Mouse (Mus musculus): ENCODE measurements around the gene Stau1. TPM values are rescaled to one million over a fixed set of nuclear protein-coding genes. Genes with fewer than 3 reads are reported as not detected.

Stau1 gene
- polyA plus RNA-seq, 1 experiment from 2014 or later, result 70.5 TPM

DNA sequence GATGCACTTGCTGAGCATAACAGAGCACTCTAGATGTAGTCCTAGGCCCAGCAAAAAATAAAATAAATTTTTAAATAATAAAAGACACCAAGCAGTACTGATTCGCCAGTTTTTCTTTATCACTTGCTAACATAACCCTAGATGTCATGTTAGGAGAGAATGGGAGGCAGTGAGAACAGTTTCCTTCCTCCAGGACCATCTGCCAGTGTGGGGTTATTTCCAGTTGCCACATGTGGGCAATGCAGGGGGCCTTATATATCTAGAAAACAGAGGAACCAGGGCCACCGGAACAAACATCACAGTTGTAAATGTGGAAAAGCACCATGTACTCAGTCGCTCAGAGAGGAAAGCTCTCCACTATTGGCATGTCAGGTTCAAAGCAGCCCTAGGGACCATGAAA lies 18.6 kb downstream of the Stau1 start:
- ATAC-seq, result no peak
- H3K9ac ChIP-seq, result no peak overlapping the region
- 83% methylated on average over 3 of the region's 3 CpGs for WGBS
- no peaks in the 10 kb centered on the region for H3K36me3 ChIP-seq
- no peak overlapping the region for H3K27ac ChIP-seq
- no peaks in the 10 kb centered on the region for H3K9me3 ChIP-seq
- no peaks in the 10 kb centered on the region; the same call in 1 of the 2 replicates for H3K4me1 ChIP-seq (replicated peaks)
- H3K4me3 ChIP-seq (replicated peaks), result no peak overlapping the region
- no peaks in the 10 kb centered on the region for H3K27me3 ChIP-seq (replicated peaks)
- no peak overlapping the region for H3K4me2 ChIP-seq (replicated peaks)

DNA sequence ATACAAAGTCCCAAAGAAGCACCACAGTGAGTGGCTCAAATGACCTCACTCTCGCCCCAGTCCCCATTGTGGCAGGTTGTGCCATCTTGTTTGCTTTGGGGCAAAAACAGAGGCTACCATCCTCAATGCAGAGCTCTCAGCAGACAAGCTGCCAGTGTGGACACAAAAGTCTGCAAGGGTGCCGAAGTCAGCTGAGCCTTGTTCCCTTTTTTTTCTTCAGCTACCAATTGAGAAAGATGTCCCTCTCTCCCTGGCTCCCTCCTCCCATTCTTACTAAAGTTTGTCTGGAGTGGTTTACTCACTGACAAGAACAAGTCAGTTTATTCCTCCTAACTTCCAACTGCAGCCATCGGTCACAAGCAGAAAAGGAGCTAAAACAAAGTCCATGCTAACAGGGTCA lies 19.7 kb downstream of the Stau1 start:
- H3K4me1 ChIP-seq (replicated peaks), result no peaks in the 10 kb centered on the region; the same call in 1 of the 2 replicates
- ATAC-seq, result no peak
- H3K9me3 ChIP-seq, result no peaks in the 10 kb centered on the region
- H3K4me2 ChIP-seq (replicated peaks), result no peak overlapping the region
- H3K27me3 ChIP-seq (replicated peaks), result no peaks in the 10 kb centered on the region
- no peaks in the 10 kb centered on the region for H3K36me3 ChIP-seq
- WGBS, result 70% methylated on average over 3 of the region's 3 CpGs
- H3K9ac ChIP-seq, result no peak overlapping the region
- H3K27ac ChIP-seq, result no peak overlapping the region
- no peak overlapping the region for H3K4me3 ChIP-seq (replicated peaks)

DNA sequence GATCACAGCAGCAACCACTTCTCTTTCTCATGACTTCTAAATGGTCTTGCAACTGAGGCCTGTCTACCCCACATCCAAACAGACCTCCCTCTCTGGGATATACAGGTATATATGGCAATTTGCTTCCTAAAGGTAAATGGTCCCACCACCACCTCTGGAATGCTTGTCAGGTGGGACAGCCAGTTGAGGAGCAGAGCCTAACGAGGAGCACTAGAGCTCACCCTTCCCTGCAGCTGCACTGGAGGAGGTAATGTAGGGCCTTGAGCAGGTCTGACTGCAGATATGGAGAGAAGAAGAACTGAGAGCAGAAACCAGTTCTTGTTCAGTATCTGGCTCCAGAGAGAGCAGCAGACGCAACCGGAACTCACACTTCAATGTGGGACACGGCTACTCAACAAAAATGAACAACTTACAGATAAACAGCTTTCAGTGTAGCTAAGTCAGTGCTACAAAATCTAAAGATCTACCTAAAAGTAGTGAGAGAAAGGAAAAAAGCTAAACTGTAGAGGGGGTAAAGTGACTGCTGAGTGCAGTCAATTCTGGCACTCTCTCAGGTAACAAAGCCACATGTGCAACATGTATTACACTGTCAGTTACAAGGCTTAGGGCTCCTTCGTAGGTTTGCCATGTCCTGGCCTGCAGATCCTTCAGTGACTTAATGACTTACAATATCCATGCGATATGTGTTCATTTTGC lies 21.8 kb downstream of the Stau1 start:
- Histone ChIP-seq H3K4me1 (replicated peaks) (no peaks in the 10 kb centered on the region; the same call in 1 of the 2 replicates), H3K9me3 (no peaks in the 10 kb centered on the region), H3K4me3 (replicated peaks) (no peak overlapping the region), H3K4me2 (replicated peaks) (no peak overlapping the region), H3K36me3 (no peaks in the 10 kb centered on the region), H3K27me3 (replicated peaks) (no peaks in the 10 kb centered on the region), H3K9ac (no peak overlapping the region), H3K27ac (no peak overlapping the region)
- ATAC-seq, result no peak
- WGBS, result 76% methylated on average over 6 of the region's 6 CpGs

DNA sequence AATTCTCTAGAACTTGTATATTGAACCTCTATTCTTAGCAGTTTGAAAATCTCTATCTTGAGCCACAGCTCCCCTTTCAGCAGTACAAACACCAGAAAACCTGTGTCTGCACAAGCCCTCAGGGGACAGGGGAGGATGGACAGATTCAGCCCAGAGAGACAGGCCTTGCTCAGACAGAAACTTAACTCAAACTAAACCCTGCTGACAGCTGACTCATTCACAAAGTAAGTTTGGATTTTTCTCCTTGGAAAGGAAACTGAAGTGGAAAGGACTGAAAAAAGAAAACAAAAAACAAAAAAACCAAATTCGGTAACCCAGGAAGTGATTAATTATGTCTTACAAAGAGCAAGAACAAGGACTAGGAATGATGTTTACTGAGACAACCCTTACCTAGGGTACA lies 22.9 kb downstream of the Stau1 start:
- Histone ChIP-seq H3K36me3 (no peaks in the 10 kb centered on the region), H3K4me2 (replicated peaks) (no peak overlapping the region), H3K9ac (no peak overlapping the region), H3K4me3 (replicated peaks) (no peak overlapping the region), H3K4me1 (replicated peaks) (no peaks in the 10 kb centered on the region; the same call in 1 of the 2 replicates), H3K27ac (no peak overlapping the region), H3K9me3 (no peaks in the 10 kb centered on the region), H3K27me3 (replicated peaks) (no peaks in the 10 kb centered on the region)
- ATAC-seq, result no peak
- 37% methylated on average over 1 of the region's 1 CpGs for WGBS

DNA sequence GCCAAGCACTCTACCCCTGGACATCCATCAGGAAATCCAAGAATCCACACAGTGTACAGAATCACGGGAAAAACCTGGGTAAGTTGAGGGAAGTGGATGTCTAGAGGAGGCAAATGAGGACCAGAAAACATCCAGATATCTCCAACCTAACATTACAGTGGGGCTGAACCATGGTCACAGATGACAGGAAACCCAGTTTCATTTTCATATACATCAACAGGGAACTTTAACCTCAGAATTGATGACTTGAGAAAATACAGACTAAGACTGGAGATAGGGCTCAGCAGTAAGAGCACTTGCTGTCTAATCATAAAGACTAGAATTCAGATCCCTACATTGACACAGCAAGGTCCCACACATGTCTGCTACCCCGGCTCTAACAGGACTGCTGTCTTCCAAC lies 31.3 kb downstream of the Stau1 start:
- H3K36me3 ChIP-seq, result peaks cover 5% of the 10 kb centered on the region; the same call in 1 of the 2 replicates

DNA sequence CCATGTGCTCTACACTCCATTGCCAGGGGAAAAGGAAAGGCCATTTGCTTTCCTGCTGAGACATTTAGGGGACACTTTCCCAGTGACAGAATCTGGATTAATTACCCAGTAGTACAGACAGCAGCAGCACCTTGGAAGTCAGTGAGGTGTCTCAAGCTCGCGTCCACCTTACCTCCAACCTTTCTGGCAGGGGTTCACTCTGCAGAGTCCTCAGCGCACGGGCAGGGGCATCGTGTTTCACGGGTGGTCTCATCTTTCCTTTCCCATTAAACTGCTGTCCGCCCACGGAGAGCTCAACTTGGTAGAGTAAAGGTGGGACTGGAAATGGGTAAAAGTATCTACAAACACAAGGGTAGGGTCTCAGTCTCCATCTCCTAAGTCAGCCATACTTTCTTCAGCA lies 32.8 kb downstream of the Stau1 start:
- Histone ChIP-seq H3K9ac (no peak overlapping the region), H3K9me3 (no peaks in the 10 kb centered on the region), H3K4me2 (replicated peaks) (no peak overlapping the region), H3K27me3 (replicated peaks) (no peaks in the 10 kb centered on the region), H3K4me3 (replicated peaks) (no peak overlapping the region), H3K36me3 (peaks cover 15% of the 10 kb centered on the region; the same call in 1 of the 2 replicates), H3K4me1 (replicated peaks) (no peaks in the 10 kb centered on the region), H3K27ac (no peak overlapping the region)
- WGBS, result 83% methylated on average over 8 of the region's 8 CpGs
- no peak for ATAC-seq

More for the DNA sequence above, 31.3 kb downstream of the Stau1 start:
- Histone ChIP-seq H3K9ac (no peak overlapping the region), H3K27me3 (replicated peaks) (no peaks in the 10 kb centered on the region), H3K4me3 (replicated peaks) (no peak overlapping the region), H3K9me3 (no peaks in the 10 kb centered on the region), H3K27ac (no peak overlapping the region), H3K4me2 (replicated peaks) (no peak overlapping the region), H3K4me1 (replicated peaks) (no peaks in the 10 kb centered on the region)
- 82% methylated on average over 2 of the region's 2 CpGs for WGBS
- no peak for ATAC-seq

DNA sequence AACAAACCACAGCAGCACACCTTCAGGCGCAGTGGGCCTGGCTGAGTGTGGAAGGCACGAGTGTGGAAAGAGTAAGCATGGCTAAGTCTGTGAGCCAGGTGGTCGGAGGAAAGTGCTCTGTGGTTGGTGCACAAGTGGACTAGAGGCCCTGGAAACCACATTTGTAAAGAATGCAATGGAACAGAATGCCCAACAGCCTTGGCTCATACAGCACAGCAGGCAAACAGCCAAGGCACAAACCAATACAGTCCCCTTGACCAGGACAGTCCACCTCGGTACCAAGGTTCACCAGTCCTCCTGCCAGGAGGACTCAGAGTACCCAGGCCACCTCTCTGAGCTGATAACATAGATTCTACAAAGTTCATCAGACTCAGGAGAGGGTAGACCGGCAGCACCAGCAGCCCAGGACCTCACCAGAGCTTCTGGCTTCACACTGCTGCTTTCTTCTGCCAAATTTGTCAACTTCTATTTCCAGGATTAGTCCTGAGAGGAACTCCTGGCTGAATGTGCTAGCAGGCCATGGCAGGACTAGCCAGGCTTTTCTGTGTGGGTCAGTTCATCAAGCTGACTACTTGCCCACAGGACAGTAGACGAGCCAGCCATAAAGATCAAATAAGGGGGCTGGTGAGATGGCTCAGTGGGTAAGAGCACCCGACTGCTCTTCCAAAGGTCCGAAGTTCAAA lies 35.3 kb downstream of the Stau1 start:
- WGBS, result 86% methylated on average over 8 of the region's 8 CpGs
- Histone ChIP-seq H3K27ac (no peak overlapping the region), H3K4me1 (replicated peaks) (no peaks in the 10 kb centered on the region), H3K9me3 (no peaks in the 10 kb centered on the region), H3K36me3 (peaks cover 18% of the 10 kb centered on the region; the same call in 1 of the 2 replicates), H3K4me2 (replicated peaks) (no peak overlapping the region), H3K4me3 (replicated peaks) (no peak overlapping the region), H3K9ac (no peak overlapping the region), H3K27me3 (replicated peaks) (no peaks in the 10 kb centered on the region)
- ATAC-seq, result no peak

DNA sequence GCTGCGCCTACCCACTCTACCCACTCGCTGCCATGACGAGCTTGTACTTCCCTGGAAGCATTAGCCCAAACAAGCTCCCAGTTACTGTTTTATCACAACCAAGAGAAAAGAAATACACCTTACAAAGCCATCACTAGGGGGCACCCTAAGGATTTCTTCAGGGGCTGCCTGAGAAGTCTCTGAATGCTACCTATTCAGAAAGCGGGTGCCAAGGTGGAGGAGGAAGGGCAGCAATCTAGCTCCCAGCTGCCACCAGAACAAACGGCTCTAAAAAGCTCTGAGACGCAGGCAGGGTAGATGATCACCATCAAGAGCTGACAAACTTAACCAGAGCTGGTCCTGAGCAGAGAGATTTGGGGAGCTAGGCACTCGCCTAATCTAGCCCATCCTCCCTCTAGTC lies 39.3 kb downstream of the Stau1 start:
- WGBS, result 58% methylated on average over 7 of the region's 7 CpGs
- no peak for ATAC-seq

DNA sequence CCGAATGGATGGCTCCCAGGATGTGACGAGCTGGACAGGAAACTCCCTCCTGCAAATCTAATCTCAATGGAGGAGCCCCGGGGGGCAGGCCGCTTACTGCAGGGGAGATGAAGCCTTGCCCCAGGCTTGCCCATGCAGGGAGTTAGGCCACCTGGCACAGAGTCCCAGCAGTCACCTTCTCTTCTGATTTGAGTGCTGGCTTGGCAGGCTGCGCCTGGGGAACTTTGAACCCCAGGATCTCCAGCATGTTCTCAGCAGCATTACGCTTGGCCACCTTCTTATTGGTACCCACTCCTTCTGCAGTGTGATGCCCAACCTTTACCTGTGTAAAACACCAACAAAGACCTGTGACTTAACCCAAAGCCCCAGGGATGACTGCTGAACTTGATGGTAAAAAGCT lies 43.9 kb downstream of the Stau1 start:
- no peak overlapping the region for H3K4me2 ChIP-seq (replicated peaks)
- H3K9me3 ChIP-seq, result no peaks in the 10 kb centered on the region
- H3K27ac ChIP-seq, result no peak overlapping the region
- H3K4me1 ChIP-seq (replicated peaks), result no peaks in the 10 kb centered on the region
- no peaks in the 10 kb centered on the region for H3K27me3 ChIP-seq (replicated peaks)
- ATAC-seq, result no peak
- no peak overlapping the region for H3K4me3 ChIP-seq (replicated peaks)
- peaks cover 65% of the 10 kb centered on the region for H3K36me3 ChIP-seq
- WGBS, result 85% methylated on average over 6 of the region's 6 CpGs
- H3K9ac ChIP-seq, result no peak overlapping the region

More for the DNA sequence above, 39.3 kb downstream of the Stau1 start:
- Histone ChIP-seq H3K4me1 (replicated peaks) (no peaks in the 10 kb centered on the region), H3K9ac (no peak overlapping the region), H3K4me3 (replicated peaks) (no peak overlapping the region), H3K27ac (no peak overlapping the region), H3K36me3 (peaks cover 41% of the 10 kb centered on the region; the same call in 1 of the 2 replicates), H3K9me3 (no peaks in the 10 kb centered on the region), H3K27me3 (replicated peaks) (no peaks in the 10 kb centered on the region), H3K4me2 (replicated peaks) (no peak overlapping the region)

DNA sequence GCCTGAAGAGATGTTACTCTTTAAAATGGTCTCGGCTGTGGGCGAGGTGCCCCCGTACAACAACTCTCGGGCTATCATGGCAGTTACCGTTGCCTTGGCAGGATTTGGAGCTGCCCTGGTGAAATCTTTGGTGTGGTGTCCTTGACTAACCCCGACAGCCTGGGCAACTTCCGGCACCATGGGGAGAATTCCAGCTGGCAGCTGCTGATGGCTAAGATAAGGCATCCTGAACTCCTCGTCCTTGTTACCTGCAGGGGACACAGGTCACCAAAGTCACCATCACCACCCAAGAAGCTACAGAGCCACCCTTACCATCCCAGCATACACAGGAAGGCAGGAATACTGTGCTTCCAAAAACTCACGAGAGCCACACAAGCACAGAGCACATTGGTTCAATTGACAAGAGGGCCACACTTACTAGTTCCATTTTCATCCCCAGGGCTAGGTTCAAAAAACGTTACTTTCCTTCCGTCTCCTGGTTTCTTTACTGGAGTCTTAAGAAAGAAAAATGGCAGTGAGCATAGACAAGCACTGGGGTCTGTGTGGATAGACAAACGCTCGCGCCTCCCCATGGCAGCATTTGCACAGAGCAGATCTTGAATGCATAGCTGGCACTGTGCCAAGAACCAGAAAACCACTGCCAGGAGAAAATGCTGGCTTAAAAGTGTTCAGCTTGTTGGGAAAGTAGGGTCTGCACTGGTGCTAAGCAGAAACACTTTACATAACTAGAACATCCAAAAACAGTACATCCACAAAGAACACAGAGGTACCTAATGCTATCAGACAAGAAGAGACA lies 45.0 kb downstream of the Stau1 start:
- Histone ChIP-seq H3K36me3 (peaks cover 72% of the 10 kb centered on the region), H3K9ac (no peak overlapping the region), H3K4me1 (replicated peaks) (no peaks in the 10 kb centered on the region), H3K9me3 (no peaks in the 10 kb centered on the region), H3K27me3 (replicated peaks) (no peaks in the 10 kb centered on the region), H3K4me3 (replicated peaks) (no peak overlapping the region), H3K27ac (no peak overlapping the region), H3K4me2 (replicated peaks) (no peak overlapping the region)
- WGBS, result 72% methylated on average over 14 of the region's 14 CpGs
- no peak for ATAC-seq

DNA sequence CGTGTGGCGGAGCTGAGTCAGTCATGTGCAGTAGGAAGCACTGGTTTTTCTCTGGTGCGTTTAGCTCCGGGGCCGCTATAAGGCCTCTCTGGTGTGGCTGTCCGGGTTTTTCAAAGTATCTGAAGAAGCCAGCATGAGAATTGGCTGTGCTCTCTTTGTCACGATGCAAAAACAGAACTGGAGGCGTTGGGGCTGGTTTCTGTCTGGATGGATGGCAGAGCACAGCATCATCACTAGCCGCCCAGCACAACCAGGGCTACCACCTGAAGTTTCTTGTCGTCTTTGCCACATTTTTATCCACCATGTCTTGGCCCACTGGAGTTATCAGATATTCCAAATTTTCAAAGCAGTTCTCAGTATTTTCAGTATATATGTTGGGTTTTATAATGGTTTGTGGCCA lies 47.2 kb downstream of the Stau1 start:
- no peak overlapping the region for H3K4me2 ChIP-seq (replicated peaks)
- H3K27ac ChIP-seq, result no peak overlapping the region
- H3K4me3 ChIP-seq (replicated peaks), result no peak overlapping the region
- H3K4me1 ChIP-seq (replicated peaks), result no peaks in the 10 kb centered on the region
- no peaks in the 10 kb centered on the region for H3K9me3 ChIP-seq
- H3K36me3 ChIP-seq, result peaks cover 65% of the 10 kb centered on the region
- no peak for ATAC-seq
- no peaks in the 10 kb centered on the region for H3K27me3 ChIP-seq (replicated peaks)
- no peak overlapping the region for H3K9ac ChIP-seq
- WGBS, result 89% methylated on average over 10 of the region's 10 CpGs

DNA sequence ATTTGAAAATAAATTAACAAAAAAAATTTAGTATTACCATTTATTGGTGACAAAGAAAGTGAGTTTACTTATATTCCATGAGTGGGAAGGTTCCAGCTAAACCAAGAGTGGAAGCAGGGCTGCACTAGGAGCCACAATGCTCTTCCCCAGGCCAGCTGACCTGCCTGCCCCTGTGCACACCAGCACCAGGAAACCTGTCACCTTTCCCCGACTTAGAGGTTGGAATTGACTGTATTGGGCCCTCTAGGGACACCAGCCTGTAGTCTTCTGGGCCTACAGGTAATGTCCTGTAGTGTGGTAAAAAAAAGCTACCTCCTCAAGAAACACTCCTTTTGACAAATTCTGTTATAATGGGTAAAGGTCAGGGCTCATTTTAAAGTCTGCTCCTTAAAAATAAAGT lies 47.9 kb downstream of the Stau1 start:
- no peak for ATAC-seq
- 63% methylated on average over 1 of the region's 1 CpGs for WGBS
- Histone ChIP-seq H3K4me2 (replicated peaks) (no peak overlapping the region), H3K36me3 (peaks cover 62% of the 10 kb centered on the region), H3K9me3 (no peaks in the 10 kb centered on the region), H3K27ac (no peak overlapping the region), H3K9ac (no peak overlapping the region), H3K27me3 (replicated peaks) (no peaks in the 10 kb centered on the region), H3K4me1 (replicated peaks) (no peaks in the 10 kb centered on the region), H3K4me3 (replicated peaks) (no peak overlapping the region)

Data from intestine, embryonic 15.5 days (tissue).